Comparison of ENCODE assay signal across 13 mouse cellular contexts in genomic region chr5:135522111-135522722, GRCm38 (mm10). TPM values are rescaled to one million over a fixed set of nuclear protein-coding genes. Genes with fewer than 3 reads are reported as not detected.
DNase-seq lines count a peak whose midpoint lies in the region; ATAC-seq and TF ChIP-seq lines count a peak whose summit lies in the region.
"Had no signal": no experiment of that assay in that cellular context is flagged by ENCODE, and none has a peak within 500 bp of the region (broad histone marks: within the 10 kb centered on the region; RNA-seq: fewer than 3 reads in every experiment).

No protein-coding gene starts in this region.

- peak; percentile 100 for DNase-seq in 3T3-L1 (ENCODE audit: low read depth, low spot score)
- peak; percentile 55 for DNase-seq in MN1 (ENCODE audit: low spot score)
- peak; percentile 42 to 43 for DNase-seq in heart, postnatal 10 days
- no peak for DNase-seq in hindbrain, embryonic 10.5 days (ENCODE audit: low spot score)
- no peak for DNase-seq in hindbrain, postnatal 0 days (ENCODE audit: low spot score)
- DNase-seq: thymus, postnatal 4 days had no signal

- H3K4me1 ChIP-seq in embryonic fibroblast, embryonic 13.5 days (ENCODE audit: control insufficient read depth, insufficient read depth, low read length) = peaks cover 6% of the 10 kb centered on the region; the same call in 1 of the 2 replicates
- H3K4me1 ChIP-seq in hindbrain, embryonic 10.5 days (replicated peaks) = no peaks in the 10 kb centered on the region
- H3K4me1 ChIP-seq in hindbrain, postnatal 0 days (ENCODE audit: insufficient read depth, low read length) = no peaks in the 10 kb centered on the region
- H3K4me1 ChIP-seq: midbrain, embryonic 12.5 days had no signal

- 75% methylated on average over 9 of the region's 9 CpGs for WGBS in hindbrain, embryonic 10.5 days
- WGBS in hindbrain, postnatal 0 days = 81% methylated on average over 9 of the region's 9 CpGs

- peak overlapping the region; percentile 65 for H3K27ac ChIP-seq in embryonic fibroblast, embryonic 13.5 days (ENCODE audit: insufficient read depth, low read length)
- no peak overlapping the region for H3K27ac ChIP-seq in hindbrain, embryonic 10.5 days
- no peak overlapping the region for H3K27ac ChIP-seq in hindbrain, postnatal 0 days
- H3K27ac ChIP-seq: midbrain, embryonic 12.5 days had no signal

- no peak for ATAC-seq in hindbrain, postnatal 0 days
- ATAC-seq in erythroblast, adult 5-6 weeks (replicated peaks; ENCODE audit: low FRiP score, poor library complexity, severe bottlenecking) = no peak

- H3K36me3 ChIP-seq in hindbrain, embryonic 10.5 days = peaks cover 6% of the 10 kb centered on the region; the same call in 1 of the 2 replicates
- H3K36me3 ChIP-seq in hindbrain, postnatal 0 days (ENCODE audit: insufficient read depth, low read length) = no peaks in the 10 kb centered on the region
- H3K36me3 ChIP-seq: midbrain, embryonic 12.5 days had no signal

- TF ChIP-seq POLR2A in embryonic fibroblast, embryonic 13.5 days (IDR thresholded peaks at IDR 0.05; ENCODE audit: low read depth, low read length) = no peak

- no peak overlapping the region for H3K9ac ChIP-seq in hindbrain, postnatal 0 days (replicated peaks; ENCODE audit: low read length)
- H3K9ac ChIP-seq: midbrain, embryonic 12.5 days had no signal

- H3K27me3 ChIP-seq in hindbrain, embryonic 10.5 days (ENCODE audit: insufficient read depth, poor library complexity, severe bottlenecking) = no peaks in the 10 kb centered on the region
- no peaks in the 10 kb centered on the region for H3K27me3 ChIP-seq in hindbrain, postnatal 0 days (ENCODE audit: insufficient read depth, low read length)
- H3K27me3 ChIP-seq: midbrain, embryonic 12.5 days had no signal

- no peak overlapping the region for H3K4me3 ChIP-seq in embryonic fibroblast, embryonic 13.5 days (ENCODE audit: insufficient read depth, low read length)
- no peak overlapping the region for H3K4me3 ChIP-seq in hindbrain, embryonic 10.5 days
- H3K4me3 ChIP-seq in hindbrain, postnatal 0 days (ENCODE audit: low read length) = no peak overlapping the region
- H3K4me3 ChIP-seq: midbrain, embryonic 12.5 days had no signal

- TF ChIP-seq CTCF in embryonic fibroblast, embryonic 13.5 days (IDR thresholded peaks at IDR 0.05; ENCODE audit: borderline replicate concordance, insufficient read depth, low read length) = no peak
- TF ChIP-seq CTCF in hindbrain, postnatal 0 days (IDR thresholded peaks at IDR 0.05; ENCODE audit: low read depth) = no peak

- H3K9me3 ChIP-seq in hindbrain, embryonic 10.5 days = no peaks in the 10 kb centered on the region
- no peaks in the 10 kb centered on the region for H3K9me3 ChIP-seq in hindbrain, postnatal 0 days (ENCODE audit: low read length)
- H3K9me3 ChIP-seq: midbrain, embryonic 12.5 days had no signal

- intact Hi-C loops in heart, postnatal 10 days (cut with DNase I) = no loop called here

- no peak overlapping the region for H3K4me2 ChIP-seq in hindbrain, postnatal 0 days (ENCODE audit: low read depth, low read length)
- H3K4me2 ChIP-seq: liver, embryonic 11.5 days; midbrain, embryonic 12.5 days had no signal

RNA-seq across cellular contexts. Expression of gene Hip1, which starts 22.7 kb away (rescaled TPM):
- polyA plus RNA-seq in embryonic fibroblast, embryonic 13.5 days (2011; ENCODE audit: insufficient read length, low read depth, missing spikeins) = 40.1 and 44.2 TPM in 2 replicates
- 10 to 100 TPM; 43.3 to 51.8 TPM for total RNA-seq in heart, postnatal 10 days (2021)
- polyA plus RNA-seq in hindbrain, embryonic 10.5 days (2016; fragmentation: Nextera tagmentation; extraction: Ambion mirVana) = 51.3 and 65.6 TPM in 2 replicates
- 103 and 110 TPM in 2 replicates for total RNA-seq in hindbrain, postnatal 0 days (2014; rRNA removed)
- polyA plus RNA-seq in hindbrain, postnatal 0 days (2015; fragmentation: Nextera tagmentation; extraction: Ambion mirVana) = 26.9 and 28.3 TPM in 2 replicates
- total RNA-seq in erythroblast, adult 5-6 weeks (2015; ENCODE audit: low replicate concordance) = 1.2 and 5.0 TPM in 2 replicates
- total RNA-seq in erythroblast, adult 5-6 weeks (2017; ENCODE audit: low replicate concordance) = 1.3 and 4.9 TPM in 2 replicates

RNA-seq across cellular contexts. Expression of gene Ccl26, which starts 41.2 kb away (rescaled TPM):
- polyA plus RNA-seq in embryonic fibroblast, embryonic 13.5 days (2011; ENCODE audit: insufficient read length, low read depth, missing spikeins) = not detected in 2 replicates
- not detected for total RNA-seq in heart, postnatal 10 days (2021)
- polyA plus RNA-seq in hindbrain, embryonic 10.5 days (2016; fragmentation: Nextera tagmentation; extraction: Ambion mirVana) = not detected in 2 replicates
- not detected in 2 replicates for total RNA-seq in hindbrain, postnatal 0 days (2014; rRNA removed)
- polyA plus RNA-seq in hindbrain, postnatal 0 days (2015; fragmentation: Nextera tagmentation; extraction: Ambion mirVana) = not detected in 2 replicates
- not detected in 2 replicates for total RNA-seq in erythroblast, adult 5-6 weeks (2015; ENCODE audit: low replicate concordance)
- not detected in 2 replicates for total RNA-seq in erythroblast, adult 5-6 weeks (2017; ENCODE audit: low replicate concordance)
- total RNA-seq: layer of hippocampus, postnatal 14 days; MEL had no signal
- polyA plus RNA-seq: frontal cortex, adult 2 months; liver, embryonic 11.5 days; midbrain, embryonic 12.5 days had no signal

RNA-seq across cellular contexts. Expression of gene Ccl24, which starts 50.6 kb away (rescaled TPM):
- polyA plus RNA-seq in embryonic fibroblast, embryonic 13.5 days (2011; ENCODE audit: insufficient read length, low read depth, missing spikeins) = not detected in 2 replicates
- 1 to 10 TPM; 1.2 to 1.8 TPM for total RNA-seq in heart, postnatal 10 days (2021)
- polyA plus RNA-seq in hindbrain, embryonic 10.5 days (2016; fragmentation: Nextera tagmentation; extraction: Ambion mirVana) = 1.1 and 1.9 TPM in 2 replicates
- total RNA-seq in hindbrain, postnatal 0 days (2014; rRNA removed) = 0.26 TPM in 1 of 2 replicates, not detected in the other
- 1.9 and 2.5 TPM in 2 replicates for polyA plus RNA-seq in hindbrain, postnatal 0 days (2015; fragmentation: Nextera tagmentation; extraction: Ambion mirVana)
- not detected in 2 replicates for total RNA-seq in erythroblast, adult 5-6 weeks (2015; ENCODE audit: low replicate concordance)
- not detected in 2 replicates for total RNA-seq in erythroblast, adult 5-6 weeks (2017; ENCODE audit: low replicate concordance)
- total RNA-seq: MEL had no signal

Comparison
In these comparisons a context has a peak if more than half of its experiments do, and no peak if none do; other contexts are left out.
1. DNase-seq: peak in 3T3-L1 (single experiment), MN1 (single experiment) and heart, postnatal 10 days (2 of 2); none in hindbrain, embryonic 10.5 days (single experiment) and hindbrain, postnatal 0 days (single experiment).
2. RNA of gene Hip1, which starts 22.7 kb away (total RNA-seq): 103 to 110 TPM in hindbrain, postnatal 0 days and 43.3 to 51.8 TPM in heart, postnatal 10 days; 1.2 to 5.0 TPM in erythroblast, adult 5-6 weeks; every median in the first group is over 4 times any median in the second.